Comparison of ENCODE assay signal across 11 mouse cellular contexts in genomic region chr2:36010579-36010978, GRCm38 (mm10). TPM values are rescaled to one million over a fixed set of nuclear protein-coding genes. Genes with fewer than 3 reads are reported as not detected.
DNase-seq lines count a peak whose midpoint lies in the region; ATAC-seq and TF ChIP-seq lines count a peak whose summit lies in the region.
"Had no signal": no experiment of that assay in that cellular context is flagged by ENCODE, and none has a peak within 500 bp of the region (broad histone marks: within the 10 kb centered on the region; RNA-seq: fewer than 3 reads in every experiment).

No protein-coding gene starts in this region.

- no peaks in the 10 kb centered on the region for H3K9me3 ChIP-seq in heart, embryonic 12.5 days (replicated peaks)
- H3K9me3 ChIP-seq in E14TG2a.4 (ENCODE audit: low read length), result peaks cover 20% of the 10 kb centered on the region
- H3K9me3 ChIP-seq in forebrain, embryonic 16.5 days (ENCODE audit: control insufficient read depth, low read length), result no peaks in the 10 kb centered on the region
- no peaks in the 10 kb centered on the region for H3K9me3 ChIP-seq in midbrain, embryonic 13.5 days

- peaks cover 24% of the 10 kb centered on the region for H3K4me1 ChIP-seq in heart, embryonic 12.5 days (replicated peaks)
- H3K4me1 ChIP-seq in E14TG2a.4 (replicated peaks; ENCODE audit: low read depth, low read length), result peaks cover 30% of the 10 kb centered on the region
- H3K4me1 ChIP-seq in forebrain, embryonic 16.5 days (replicated peaks; ENCODE audit: control insufficient read depth, insufficient read depth, low read length), result peaks cover 14% of the 10 kb centered on the region
- H3K4me1 ChIP-seq in midbrain, embryonic 13.5 days (replicated peaks), result peaks cover 12% of the 10 kb centered on the region

- TF ChIP-seq CTCF in E14TG2a.4 (conservative IDR thresholded peaks at IDR 0.05; ENCODE audit: low read length), result no peak

- H3K27ac ChIP-seq in heart, embryonic 12.5 days (ENCODE audit: poor library complexity, severe bottlenecking), result no peak overlapping the region
- peak overlapping the region; percentile 84 for H3K27ac ChIP-seq in forebrain, embryonic 16.5 days (ENCODE audit: low read length)
- no peak overlapping the region for H3K27ac ChIP-seq in midbrain, embryonic 13.5 days

- ATAC-seq in heart, embryonic 12.5 days (ENCODE audit: insufficient number of reproducible peaks, low FRiP score), result no peak
- peak; percentile 21 for ATAC-seq in forebrain, embryonic 16.5 days
- 0 out of 2 replicates have a peak, but pooled peaks have one; percentile 5 for ATAC-seq in midbrain, embryonic 13.5 days
- ATAC-seq: Patski had no signal

- H3K4me3 ChIP-seq in heart, embryonic 12.5 days, result peak overlapping the region; percentile 56
- peak overlapping the region; percentile 78 for H3K4me3 ChIP-seq in E14TG2a.4 (replicated peaks; ENCODE audit: low read length)
- no peak overlapping the region for H3K4me3 ChIP-seq in forebrain, embryonic 16.5 days (replicated peaks; ENCODE audit: low read length)
- no peak overlapping the region for H3K4me3 ChIP-seq in midbrain, embryonic 13.5 days (replicated peaks)

- no peak overlapping the region for H3K9ac ChIP-seq in heart, embryonic 12.5 days
- H3K9ac ChIP-seq in forebrain, embryonic 16.5 days (replicated peaks; ENCODE audit: low read depth, low read length), result no peak overlapping the region
- H3K9ac ChIP-seq in midbrain, embryonic 13.5 days (replicated peaks), result no peak overlapping the region

- peaks cover 44% of the 10 kb centered on the region for H3K27me3 ChIP-seq in heart, embryonic 12.5 days (replicated peaks)
- H3K27me3 ChIP-seq in E14TG2a.4 (ENCODE audit: insufficient read depth, low read length), result peaks cover 59% of the 10 kb centered on the region
- no peaks in the 10 kb centered on the region for H3K27me3 ChIP-seq in forebrain, embryonic 16.5 days (replicated peaks; ENCODE audit: control insufficient read depth, insufficient read depth, low read length)
- H3K27me3 ChIP-seq in midbrain, embryonic 13.5 days, result peaks cover 33% of the 10 kb centered on the region
- H3K27me3 ChIP-seq: Patski had no signal

- 45% methylated on average over 8 of the region's 8 CpGs for WGBS in heart, embryonic 12.5 days
- 48% methylated on average over 8 of the region's 8 CpGs for WGBS in forebrain, embryonic 16.5 days
- WGBS in midbrain, embryonic 13.5 days, result 48% methylated on average over 8 of the region's 8 CpGs

- DNase-seq in heart, adult 11 months, result no peak
- DNase-seq in layer of hippocampus, postnatal 25 days (ENCODE audit: extremely low spot score in 1 of 2, low spot score in 1 of 2), result no peak
- no peak for DNase-seq in adrenal gland, adult 2 months
- no peak for DNase-seq in layer of hippocampus, adult 11-12 months (ENCODE audit: low spot score)
- DNase-seq: kidney, adult 8-10 months had no signal

- peak overlapping the region; percentile 95 for H3K4me2 ChIP-seq in heart, embryonic 12.5 days
- H3K4me2 ChIP-seq in forebrain, embryonic 16.5 days (ENCODE audit: low read length), result peak overlapping the region; percentile 89; the same call in 1 of the 2 replicates
- H3K4me2 ChIP-seq in midbrain, embryonic 13.5 days (replicated peaks), result peak overlapping the region; percentile 68

- H3K36me3 ChIP-seq in heart, embryonic 12.5 days, result no peaks in the 10 kb centered on the region
- H3K36me3 ChIP-seq in E14TG2a.4 (ENCODE audit: insufficient read depth, low read length), result no peaks in the 10 kb centered on the region
- no peaks in the 10 kb centered on the region for H3K36me3 ChIP-seq in forebrain, embryonic 16.5 days (ENCODE audit: control insufficient read depth, insufficient read depth)
- H3K36me3 ChIP-seq in midbrain, embryonic 13.5 days, result no peaks in the 10 kb centered on the region

RNA-seq across cellular contexts. Expression of gene Ttll11, which starts 30.9 kb away (rescaled TPM):
- 1.5 and 1.8 TPM in 2 replicates for polyA plus RNA-seq in heart, embryonic 12.5 days (2016; fragmentation: Nextera tagmentation; extraction: Ambion mirVana)
- polyA plus RNA-seq in forebrain, embryonic 16.5 days (2015; fragmentation: Nextera tagmentation; extraction: Ambion mirVana), result 2.5 and 3.2 TPM in 2 replicates
- polyA plus RNA-seq in midbrain, embryonic 13.5 days (2015; fragmentation: Nextera tagmentation; extraction: Ambion mirVana), result 2.9 and 4.3 TPM in 2 replicates
- total RNA-seq in layer of hippocampus, postnatal 25 days (2021), result 10 to 100 TPM; 30.5 to 30.7 TPM
- total RNA-seq in adrenal gland, adult 2 months (2021), result 1 to 10 TPM; 2.1 to 6.1 TPM
- 3.9 and 4.0 TPM in 2 replicates for polyA plus RNA-seq in adrenal gland, adult 2 months (2012; rRNA removed)

RNA-seq across cellular contexts. Expression of gene Ndufa8, which starts 38.6 kb away (rescaled TPM):
- 287 and 300 TPM in 2 replicates for polyA plus RNA-seq in heart, embryonic 12.5 days (2016; fragmentation: Nextera tagmentation; extraction: Ambion mirVana)
- polyA plus RNA-seq in forebrain, embryonic 16.5 days (2015; fragmentation: Nextera tagmentation; extraction: Ambion mirVana), result 240 and 273 TPM in 2 replicates
- polyA plus RNA-seq in midbrain, embryonic 13.5 days (2015; fragmentation: Nextera tagmentation; extraction: Ambion mirVana), result 238 and 239 TPM in 2 replicates
- total RNA-seq in layer of hippocampus, postnatal 25 days (2021), result 100 to 1,000 TPM; 184 to 222 TPM
- total RNA-seq in adrenal gland, adult 2 months (2021), result 100 to 1,000 TPM; 192 to 258 TPM
- polyA plus RNA-seq in adrenal gland, adult 2 months (2012; rRNA removed), result 42.9 and 48.8 TPM in 2 replicates

RNA-seq across cellular contexts. Expression of gene Morn5, which starts 38.7 kb away (rescaled TPM):
- not detected in 2 replicates for polyA plus RNA-seq in heart, embryonic 12.5 days (2016; fragmentation: Nextera tagmentation; extraction: Ambion mirVana)
- polyA plus RNA-seq in forebrain, embryonic 16.5 days (2015; fragmentation: Nextera tagmentation; extraction: Ambion mirVana), result 1.5 and 2.2 TPM in 2 replicates
- 1.1 and 1.2 TPM in 2 replicates for polyA plus RNA-seq in midbrain, embryonic 13.5 days (2015; fragmentation: Nextera tagmentation; extraction: Ambion mirVana)
- total RNA-seq in layer of hippocampus, postnatal 25 days (2021), result 1 to 10 TPM in 1 of 2 experiments, under 1 TPM in 1; 0.66 to 1.5 TPM
- not detected for total RNA-seq in adrenal gland, adult 2 months (2021)
- 0.33 TPM in 1 of 2 replicates, not detected in the other for polyA plus RNA-seq in adrenal gland, adult 2 months (2012; rRNA removed)
- total RNA-seq: megakaryocyte, adult 5-6 weeks had no signal

Comparison
In these comparisons a context has a peak if more than half of its experiments do, and no peak if none do; other contexts are left out.
1. H3K4me3 ChIP-seq: peak in heart, embryonic 12.5 days (single experiment) and E14TG2a.4 (single experiment); none in forebrain, embryonic 16.5 days (single experiment) and midbrain, embryonic 13.5 days (single experiment).
2. Peak in every context shown above with its lines, with median percentiles within 50 percentile points of each other: H3K4me2 ChIP-seq.